Mouse (Mus musculus) heart, postnatal 0 days (tissue): ENCODE data around the gene Gm49325. TPM values are rescaled to one million over a fixed set of nuclear protein-coding genes. Genes with fewer than 3 reads are reported as not detected.
A peak's percentile ranks its signal among the peaks of the same experiment; 100 is the strongest.

ENCODE experiments used
- ATAC-seq: fragments of 200-750 bp; cut with Nextera tagmentation; 2 replicates; pipeline ENCODE4 v1.8.0; 2017; ENCODE audit warnings: low read depth, moderate number of reproducible peaks, moderate library complexity; ENCODE audit not compliant: insufficient read depth
- DNase-seq: peaks from one replicate; pipeline ENCODE4 v3.0.0-alpha.2; 2016; ENCODE audit warnings: low spot score
- H3K27ac ChIP-seq: fragments of 300-500 bp; sonication (generic); 2 replicates; pipeline ENCODE4 v1.5.1; 2014; ENCODE audit warnings: low read depth, mild to moderate bottlenecking
- H3K27me3 ChIP-seq: fragments of 300-500 bp; sonication (generic); 2 replicates; pipeline ENCODE4 v1.6.1; 2014; ENCODE audit warnings: low read length, mixed read lengths; ENCODE audit not compliant: control insufficient read depth, insufficient read depth
- H3K36me3 ChIP-seq: fragments of 300-500 bp; sonication (generic); replicated peaks from 2 replicates; pipeline ENCODE4 v1.6.1; 2014; ENCODE audit warnings: low read length, mixed read lengths; ENCODE audit not compliant: control insufficient read depth, insufficient read depth
- H3K4me1 ChIP-seq: fragments of 300-500 bp; sonication (generic); 2 replicates; pipeline ENCODE4 v1.6.1; 2014; ENCODE audit warnings: antibody characterized with exemption; ENCODE audit not compliant: control insufficient read depth, insufficient read depth
- H3K4me2 ChIP-seq: fragments of 300-500 bp; sonication (generic); 2 replicates; pipeline ENCODE4 v1.6.1; 2014; ENCODE audit warnings: low read depth, mild to moderate bottlenecking, low read length, moderate library complexity
- H3K4me3 ChIP-seq: fragments of 300-500 bp; sonication (generic); 2 replicates; pipeline ENCODE4 v1.5.1; 2014; ENCODE audit warnings: low read depth, low read length
- H3K9ac ChIP-seq: fragments of 300-500 bp; sonication (generic); replicated peaks from 2 replicates; pipeline ENCODE4 v1.6.1; 2014; ENCODE audit warnings: low read depth, low read length, mixed read lengths
- H3K9me3 ChIP-seq: fragments of 300-500 bp; sonication (generic); replicated peaks from 2 replicates; pipeline ENCODE4 v1.6.1; 2016; ENCODE audit warnings: low read length; ENCODE audit not compliant: control insufficient read depth
- CTCF ChIP-seq: IDR thresholded peaks from 2 replicates; pipeline ENCODE4 v1.5.1; 2016; ENCODE audit warnings: antibody characterized with exemption, control low read depth, low read depth
- EP300 ChIP-seq: IDR thresholded peaks from 2 replicates; pipeline ENCODE4 v1.6.1; 2016; ENCODE audit warnings: antibody characterized with exemption, low read depth
- WGBS: fragments of 180-500 bp; shearing (Covaris S2); extraction: QIAGEN DNeasy Blood & Tissue Kit; methylation state at CpG from one replicate; pipeline ENCODE4 v1.1.7; 2014; 5-methylcytosine and 5-hydroxymethylcytosine counted together
- polyA plus RNA-seq: library from polyadenylated mRNA; unstranded; fragments of >200 nt; fragmentation: Nextera tagmentation; extraction: Ambion mirVana; gene quantifications from 2 replicates; pipeline ENCODE4 v1.2.1, GENCODE M21; 2015
- total RNA-seq: library from RNA; depleted of rRNA; stranded (reverse); fragments of >200 nt; gene quantifications from 2 replicates; pipeline ENCODE4 v1.2.3, GENCODE M21; 2014; ENCODE audit warnings: low replicate concordance

Gene Gm49325
- total and polyA plus RNA-seq, 2 experiments from 2014 or later = 13.7 TPM; not detected in 1

DNA sequence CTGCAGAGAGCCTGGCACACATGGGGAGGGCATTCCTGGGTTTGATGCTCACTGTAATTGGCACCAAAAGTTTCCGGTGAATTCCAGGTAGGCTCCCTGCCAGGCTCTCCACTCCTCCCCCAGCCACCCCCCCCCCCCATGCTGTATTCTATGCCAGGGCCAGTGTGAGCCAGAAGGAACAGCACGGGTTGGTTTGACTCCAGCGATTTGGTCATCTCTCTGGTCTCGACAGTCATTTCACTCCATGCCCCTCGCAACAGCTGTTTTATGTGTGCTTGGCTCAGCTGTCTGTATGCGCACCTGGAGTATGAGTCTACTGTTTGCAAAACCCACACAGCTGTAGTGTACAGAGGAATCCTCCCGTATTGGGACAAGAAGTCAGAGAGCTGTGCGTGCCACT, 60.3 kb downstream of the Gm49325 start:
- Histone ChIP-seq H3K36me3 (no peaks in the 10 kb centered on the region), H3K9ac (no peak overlapping the region), H3K4me1 (no peaks in the 10 kb centered on the region), H3K4me2 (no peak overlapping the region), H3K27ac (no peak overlapping the region), H3K27me3 (no peaks in the 10 kb centered on the region), H3K4me3 (no peak overlapping the region), H3K9me3 (no peaks in the 10 kb centered on the region)
- DNase-seq = no peak
- no peak for TF ChIP-seq EP300
- TF ChIP-seq CTCF = no peak
- ATAC-seq = peak; percentile 36; the same call in 1 of the 2 replicates
- WGBS = 70% methylated on average over 8 of the region's 8 CpGs

DNA sequence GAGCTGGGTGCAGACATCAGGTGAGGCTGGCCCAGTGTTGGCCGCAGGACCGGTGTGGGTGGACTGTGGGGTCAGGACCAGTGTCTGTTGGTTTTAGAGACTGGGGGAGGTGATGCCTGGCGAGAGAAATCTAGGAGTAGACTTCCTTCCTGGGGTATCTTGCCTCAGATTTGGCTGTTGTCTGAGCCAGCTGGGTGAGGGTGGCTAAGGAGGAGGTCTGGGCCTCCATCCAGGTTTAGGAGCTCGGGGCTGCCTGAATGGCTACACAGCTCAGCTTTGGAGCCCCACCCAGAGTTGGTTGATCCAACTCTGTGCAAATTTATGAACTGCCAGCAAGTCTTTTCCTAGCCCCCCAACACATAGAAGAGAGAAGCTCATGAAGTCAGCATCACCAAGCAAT, 61.4 kb downstream of the Gm49325 start:
- Histone ChIP-seq H3K9me3 (no peaks in the 10 kb centered on the region), H3K4me3 (no peak overlapping the region), H3K4me1 (no peaks in the 10 kb centered on the region), H3K27me3 (no peaks in the 10 kb centered on the region), H3K9ac (no peak overlapping the region), H3K4me2 (no peak overlapping the region), H3K27ac (no peak overlapping the region), H3K36me3 (no peaks in the 10 kb centered on the region)
- DNase-seq (no peak), ATAC-seq (no peak)
- WGBS = 59% methylated on average over 4 of the region's 4 CpGs
- TF ChIP-seq EP300 (no peak), CTCF (no peak)

DNA sequence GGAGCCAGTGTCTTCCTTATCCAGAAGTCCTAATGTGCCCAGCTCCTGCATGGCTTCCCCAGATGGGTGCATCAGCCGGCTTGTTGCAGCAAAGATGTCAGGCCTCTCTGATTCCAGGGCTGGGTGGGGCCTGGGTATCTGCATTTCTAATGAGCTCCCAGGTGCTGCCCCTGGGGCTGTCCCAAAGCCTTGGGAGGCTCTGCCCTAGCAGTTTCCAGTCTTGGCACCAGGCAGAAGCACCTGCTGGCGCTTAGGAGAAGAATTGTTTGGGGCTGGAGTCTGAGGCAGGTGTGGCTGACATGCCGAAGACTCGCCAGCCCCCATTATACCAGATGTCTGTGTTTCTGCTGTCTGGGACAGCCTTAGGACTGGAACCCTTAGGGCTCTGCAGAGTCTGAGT, 64.7 kb downstream of the Gm49325 start:
- ATAC-seq (no peak), DNase-seq (no peak)
- no peak for TF ChIP-seq CTCF
- TF ChIP-seq EP300 = no peak
- peaks cover 11% of the 10 kb centered on the region; the same call in 1 of the 2 replicates for H3K27me3 ChIP-seq
- no peaks in the 10 kb centered on the region for H3K4me1 ChIP-seq
- H3K9me3 ChIP-seq = no peaks in the 10 kb centered on the region
- H3K27ac ChIP-seq = no peak overlapping the region
- H3K36me3 ChIP-seq = no peaks in the 10 kb centered on the region
- WGBS = 81% methylated on average over 4 of the region's 4 CpGs
- no peak overlapping the region for H3K4me3 ChIP-seq
- H3K4me2 ChIP-seq = no peak overlapping the region
- no peak overlapping the region for H3K9ac ChIP-seq

DNA sequence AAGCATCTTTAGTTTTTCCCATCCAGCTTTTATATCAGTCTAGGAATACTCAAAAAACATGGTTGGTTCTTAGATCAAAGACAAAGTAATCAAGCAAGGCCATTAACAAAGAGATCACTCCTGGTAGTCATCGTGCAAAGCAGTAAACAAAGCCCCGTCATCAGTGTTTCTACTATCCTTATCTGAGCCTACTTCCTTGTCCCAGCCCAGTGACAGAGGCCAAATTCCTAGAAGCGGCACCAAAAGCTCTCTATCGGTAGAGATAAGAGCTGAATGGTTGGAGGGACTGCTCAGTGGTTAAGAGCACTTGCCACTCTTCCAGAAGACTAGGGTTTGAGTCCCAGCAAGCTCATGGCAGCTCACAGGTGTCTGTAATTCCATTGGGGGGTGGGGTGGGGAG, 65.5 kb downstream of the Gm49325 start:
- Histone ChIP-seq H3K4me2 (no peak overlapping the region), H3K4me1 (no peaks in the 10 kb centered on the region), H3K4me3 (no peak overlapping the region), H3K27ac (no peak overlapping the region), H3K9me3 (no peaks in the 10 kb centered on the region), H3K36me3 (no peaks in the 10 kb centered on the region), H3K27me3 (peaks cover 11% of the 10 kb centered on the region; the same call in 1 of the 2 replicates), H3K9ac (no peak overlapping the region)
- ATAC-seq (no peak), DNase-seq (no peak)
- WGBS = 13% methylated on average over 4 of the region's 4 CpGs
- TF ChIP-seq CTCF (no peak), EP300 (no peak)

DNA sequence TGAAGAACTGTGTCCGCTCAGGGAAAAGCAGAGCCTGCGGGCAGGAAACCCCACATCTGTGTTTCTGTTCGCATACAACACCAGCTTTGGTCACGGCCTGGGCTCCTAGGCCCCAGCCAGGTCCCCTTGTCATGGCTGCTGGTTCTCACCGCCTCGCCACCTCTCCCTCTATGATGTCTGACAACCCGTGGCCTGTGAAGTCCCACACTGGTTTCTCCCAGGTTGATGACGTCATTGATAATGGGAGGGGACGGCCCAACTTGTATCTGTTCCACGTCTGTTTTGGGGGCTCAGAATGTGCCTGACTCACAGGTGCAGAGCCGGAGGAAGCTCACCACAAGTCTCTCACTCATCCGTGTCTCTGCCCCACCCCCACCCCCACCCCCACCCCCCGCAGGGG, 67.8 kb downstream of the Gm49325 start:
- ATAC-seq (no peak), DNase-seq (no peak)
- Histone ChIP-seq H3K27me3 (peaks cover 33% of the 10 kb centered on the region), H3K27ac (no peak overlapping the region), H3K4me1 (no peaks in the 10 kb centered on the region), H3K4me2 (no peak overlapping the region), H3K9ac (no peak overlapping the region), H3K4me3 (no peak overlapping the region), H3K9me3 (no peaks in the 10 kb centered on the region), H3K36me3 (no peaks in the 10 kb centered on the region)
- TF ChIP-seq EP300 = no peak
- 50% methylated on average over 13 of the region's 13 CpGs for WGBS

DNA sequence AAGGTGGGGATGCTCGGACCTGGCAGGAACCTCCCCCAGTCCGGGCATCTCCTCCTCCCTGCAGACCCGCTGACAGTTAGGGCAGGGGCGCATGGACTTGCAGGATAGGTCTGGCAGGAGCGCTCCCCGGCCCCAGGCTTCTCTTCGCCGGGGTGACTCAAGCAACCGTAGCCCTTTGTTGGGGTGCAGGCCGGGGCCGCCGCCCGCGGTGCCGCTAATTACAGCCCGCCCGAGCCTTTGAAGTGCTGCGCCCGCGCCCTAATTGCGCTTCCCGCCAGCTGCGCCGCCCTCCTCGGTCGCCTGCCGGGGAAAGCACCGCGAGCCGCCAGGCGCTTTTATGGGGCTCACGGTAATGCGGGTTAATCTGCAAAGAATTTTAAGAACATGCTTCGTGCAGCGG, 71.6 kb downstream of the Gm49325 start:
- no peaks in the 10 kb centered on the region for H3K4me1 ChIP-seq
- no peak overlapping the region for H3K27ac ChIP-seq
- no peak for DNase-seq
- peaks cover 36% of the 10 kb centered on the region for H3K27me3 ChIP-seq
- no peak for ATAC-seq
- no peak for TF ChIP-seq CTCF
- TF ChIP-seq EP300 = no peak
- peak overlapping the region; percentile 39; the same call in 1 of the 2 replicates for H3K4me2 ChIP-seq
- WGBS = 0% methylated on average over 28 of the region's 35 CpGs
- no peaks in the 10 kb centered on the region for H3K36me3 ChIP-seq
- H3K9me3 ChIP-seq = no peaks in the 10 kb centered on the region
- H3K4me3 ChIP-seq = peak overlapping the region; percentile 18
- H3K9ac ChIP-seq = no peak overlapping the region
